Mouse (Mus musculus) c-Kit-positive CD71-positive TER-119-negative erythroid progenitor cells, embryonic 14.5 days (primary cell): ENCODE data around the gene Tmem25.
"Not testable (repeated sequence)": the region's sequence is repeated elsewhere in the genome, so short reads cannot be mapped to it uniquely, and the experiment has no call there.

Experiments used
- DNase-seq: peaks from one replicate; pipeline ENCODE4 v3.0.0-alpha.2; 2013; ENCODE audit warnings: low read depth

Gene Tmem25

GRCm38 (mm10) chr9:44772392-44772749 is 26.7 kb downstream of the Tmem25 start:
- DNase-seq = no peak

- no peak for DNase-seq
Observed at GRCm38 (mm10) chr9:44771376-44771775, 27.7 kb downstream of the Tmem25 start.

- not testable (repeated sequence) for DNase-seq
Observed at GRCm38 (mm10) chr9:44768029-44768394, 31.1 kb downstream of the Tmem25 start.

GRCm38 (mm10) chr9:44767101-44768028 is 31.7 kb downstream of the Tmem25 start, which contains the start of the genes Arcn1 and Ift46:
Gene Arcn1, minus strand, starts transcription at chr9:44767845.
Gene Ift46, plus strand, starts transcription at chr9:44767908.
- DNase-seq = peak; percentile 86

GRCm38 (mm10) chr9:44760873-44761272 is 38.2 kb downstream of the Tmem25 start:
- no peak for DNase-seq

- no peak for DNase-seq
Observed at GRCm38 (mm10) chr9:44748473-44748872, 50.6 kb downstream of the Tmem25 start.

GRCm38 (mm10) chr9:44747341-44747740 is 51.8 kb downstream of the Tmem25 start:
- no peak for DNase-seq

GRCm38 (mm10) chr9:44746666-44747065 is 52.4 kb downstream of the Tmem25 start:
- DNase-seq = no peak

- no peak for DNase-seq
Observed at GRCm38 (mm10) chr9:44745371-44745770, 53.7 kb downstream of the Tmem25 start.
